18 mouse cellular contexts compared by ENCODE assay signal in genomic region chr1:61397796-61398195, GRCm38 (mm10).
A peak's percentile ranks its signal among the peaks of the same experiment; 100 is the strongest.
DNase-seq lines count a peak whose midpoint lies in the region; ATAC-seq and TF ChIP-seq lines count a peak whose summit lies in the region.
"Had no signal": no experiment of that assay in that cellular context is flagged by ENCODE, and none has a peak within 500 bp of the region (broad histone marks: within the 10 kb centered on the region; RNA-seq: fewer than 3 reads in every experiment).

No protein-coding gene starts in this region.

- no peak for DNase-seq in forebrain, postnatal 0 days
- peak; percentile 24 for DNase-seq in neural tube, embryonic 11.5 days (ENCODE audit: low spot score)
- no peak for DNase-seq in neural tube, embryonic 10.5 days (ENCODE audit: extremely low spot score, low spot score)
- no peak for DNase-seq in adrenal gland, postnatal 25 days
- DNase-seq in natural killer cell, adult 2 months (ENCODE audit: low spot score in 2 of 2) = no peak
- DNase-seq: cerebellum, adult 2 months; gastrocnemius, postnatal 25 days; kidney, adult 11 months; kidney, postnatal 10 days; layer of hippocampus, postnatal 36 days; lung, adult 18-20 months; right cerebral cortex, postnatal 4 days had no signal

- no peak overlapping the region for H3K27ac ChIP-seq in forebrain, embryonic 16.5 days (ENCODE audit: low read length)
- no peak overlapping the region for H3K27ac ChIP-seq in forebrain, postnatal 0 days (ENCODE audit: low read depth, low read length)
- no peak overlapping the region for H3K27ac ChIP-seq in neural tube, embryonic 11.5 days (ENCODE audit: low read depth, low read length)
- no peak overlapping the region for H3K27ac ChIP-seq in neural tube, embryonic 12.5 days
- H3K27ac ChIP-seq: embryonic facial prominence, embryonic 13.5 days; heart, embryonic 15.5 days had no signal

- no peak for TF ChIP-seq CTCF in forebrain, postnatal 0 days (IDR thresholded peaks at IDR 0.05; ENCODE audit: low read depth)

- 29% methylated on average over 6 of the region's 6 CpGs for WGBS in forebrain, embryonic 16.5 days
- WGBS in forebrain, postnatal 0 days = 40% methylated on average over 6 of the region's 6 CpGs
- WGBS in neural tube, embryonic 11.5 days = 43% methylated on average over 6 of the region's 6 CpGs
- WGBS in neural tube, embryonic 12.5 days = 38% methylated on average over 6 of the region's 6 CpGs

- H3K36me3 ChIP-seq in forebrain, embryonic 16.5 days (ENCODE audit: control insufficient read depth, insufficient read depth) = no peaks in the 10 kb centered on the region
- no peaks in the 10 kb centered on the region for H3K36me3 ChIP-seq in forebrain, postnatal 0 days (ENCODE audit: insufficient read depth)
- H3K36me3 ChIP-seq in neural tube, embryonic 11.5 days (ENCODE audit: control insufficient read depth, insufficient read depth, low read length) = no peaks in the 10 kb centered on the region
- H3K36me3 ChIP-seq in neural tube, embryonic 12.5 days = no peaks in the 10 kb centered on the region
- H3K36me3 ChIP-seq: embryonic facial prominence, embryonic 13.5 days; heart, embryonic 15.5 days had no signal

- no peaks in the 10 kb centered on the region for H3K9me3 ChIP-seq in forebrain, embryonic 16.5 days (ENCODE audit: control insufficient read depth, low read length)
- H3K9me3 ChIP-seq in forebrain, postnatal 0 days (ENCODE audit: low read length) = no peaks in the 10 kb centered on the region
- no peaks in the 10 kb centered on the region for H3K9me3 ChIP-seq in neural tube, embryonic 11.5 days (ENCODE audit: control insufficient read depth, low read length)
- H3K9me3 ChIP-seq in neural tube, embryonic 12.5 days = no peaks in the 10 kb centered on the region
- H3K9me3 ChIP-seq: embryonic facial prominence, embryonic 13.5 days; heart, embryonic 15.5 days; megakaryocyte, embryonic 14.5 days had no signal

- H3K4me2 ChIP-seq in forebrain, embryonic 16.5 days (ENCODE audit: low read length) = no peak overlapping the region
- H3K4me2 ChIP-seq in forebrain, postnatal 0 days (ENCODE audit: low read depth) = no peak overlapping the region
- no peak overlapping the region for H3K4me2 ChIP-seq in neural tube, embryonic 11.5 days (ENCODE audit: low read depth)
- no peak overlapping the region for H3K4me2 ChIP-seq in neural tube, embryonic 12.5 days (replicated peaks)
- H3K4me2 ChIP-seq: embryonic facial prominence, embryonic 13.5 days; heart, embryonic 15.5 days; liver, embryonic 11.5 days had no signal

- no peak overlapping the region for H3K9ac ChIP-seq in forebrain, embryonic 16.5 days (replicated peaks; ENCODE audit: low read depth, low read length)
- H3K9ac ChIP-seq in forebrain, postnatal 0 days = no peak overlapping the region
- no peak overlapping the region for H3K9ac ChIP-seq in neural tube, embryonic 11.5 days (ENCODE audit: low read length)
- no peak overlapping the region for H3K9ac ChIP-seq in neural tube, embryonic 12.5 days
- H3K9ac ChIP-seq: embryonic facial prominence, embryonic 13.5 days; heart, embryonic 15.5 days had no signal

- peaks cover 5% of the 10 kb centered on the region; the same call in 1 of the 2 replicates for H3K4me1 ChIP-seq in forebrain, embryonic 16.5 days (replicated peaks; ENCODE audit: control insufficient read depth, insufficient read depth, low read length)
- H3K4me1 ChIP-seq in forebrain, postnatal 0 days (ENCODE audit: insufficient read depth) = no peaks in the 10 kb centered on the region
- H3K4me1 ChIP-seq in neural tube, embryonic 11.5 days (ENCODE audit: control insufficient read depth, insufficient read depth, low read length) = 0 out of 2 replicates have a peak, but pooled peaks cover 3% of the 10 kb centered on the region
- H3K4me1 ChIP-seq in neural tube, embryonic 12.5 days = peaks cover 5% of the 10 kb centered on the region; the same call in 1 of the 2 replicates
- H3K4me1 ChIP-seq: heart, embryonic 15.5 days had no signal

- no peaks in the 10 kb centered on the region for H3K27me3 ChIP-seq in forebrain, embryonic 16.5 days (replicated peaks; ENCODE audit: control insufficient read depth, insufficient read depth, low read length)
- H3K27me3 ChIP-seq in forebrain, postnatal 0 days (ENCODE audit: insufficient read depth, low read length) = no peaks in the 10 kb centered on the region
- H3K27me3 ChIP-seq in neural tube, embryonic 11.5 days (ENCODE audit: control insufficient read depth, insufficient read depth, low read length) = no peaks in the 10 kb centered on the region
- no peaks in the 10 kb centered on the region for H3K27me3 ChIP-seq in neural tube, embryonic 12.5 days (replicated peaks)
- H3K27me3 ChIP-seq: embryonic facial prominence, embryonic 13.5 days; heart, embryonic 15.5 days had no signal

- H3K4me3 ChIP-seq in forebrain, embryonic 16.5 days (replicated peaks; ENCODE audit: low read length) = no peak overlapping the region
- H3K4me3 ChIP-seq in forebrain, postnatal 0 days (ENCODE audit: low read depth, low read length) = no peak overlapping the region
- no peak overlapping the region for H3K4me3 ChIP-seq in neural tube, embryonic 11.5 days (ENCODE audit: low read depth, low read length)
- H3K4me3 ChIP-seq in neural tube, embryonic 12.5 days = no peak overlapping the region
- H3K4me3 ChIP-seq: embryonic facial prominence, embryonic 13.5 days; heart, embryonic 15.5 days; megakaryocyte, embryonic 14.5 days had no signal

- ATAC-seq in forebrain, embryonic 16.5 days = peak; percentile 20; the same call in 1 of the 2 replicates
- no peak for ATAC-seq in forebrain, postnatal 0 days
- no peak for ATAC-seq in neural tube, embryonic 11.5 days (ENCODE audit: insufficient read depth, low FRiP score, low TSS enrichment)
- peak; percentile 61 for ATAC-seq in neural tube, embryonic 12.5 days (ENCODE audit: low FRiP score, low read depth)

Comparison
In these comparisons a context has a peak if more than half of its experiments do, and no peak if none do; other contexts are left out.
1. ATAC-seq: peak in forebrain, embryonic 16.5 days (single experiment) and neural tube, embryonic 12.5 days (single experiment); none in forebrain, postnatal 0 days (single experiment) and neural tube, embryonic 11.5 days (single experiment).